Mouse (Mus musculus) kidney, adult 2 months (tissue): ENCODE results near the gene Hpgd.

Experiments used
- CTCF ChIP-seq: fragments of 200-500 bp; conservative IDR thresholded peaks from 2 replicates; pipeline ENCODE4 v1.5.1; 2011; ENCODE audit warnings: low read depth, mild to moderate bottlenecking, control low read depth, low read length, moderate library complexity, mixed read lengths; ENCODE audit not compliant: insufficient read depth, insufficient read length
- POLR2A ChIP-seq: fragments of 200-500 bp; IDR thresholded peaks from one replicate; pipeline ENCODE4 v1.6.1; 2011; ENCODE audit warnings: low read depth, low read length, control low read depth

DNA sequence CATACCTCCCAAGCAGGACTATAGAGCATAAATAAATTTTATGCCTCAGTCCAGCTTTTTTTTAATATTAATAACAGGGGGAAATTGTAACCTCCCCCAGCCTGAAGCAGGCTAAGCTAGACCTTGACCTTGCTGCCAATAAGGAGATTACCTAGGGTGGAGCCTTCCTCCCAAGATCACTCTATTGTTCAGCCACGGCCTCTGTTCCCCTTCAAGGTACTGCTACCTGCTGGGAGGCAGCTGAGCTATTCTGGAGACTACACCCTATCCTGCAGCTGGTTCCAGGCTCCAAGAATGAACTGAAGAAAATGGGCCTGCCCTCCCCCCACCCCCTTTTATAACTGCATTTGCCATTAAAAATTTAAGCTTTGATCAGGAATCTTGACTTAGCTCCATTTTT is 42.1 kb upstream of the Hpgd start:
- TF ChIP-seq CTCF: no peak
- no peak for TF ChIP-seq POLR2A
